Mouse (Mus musculus) ZHBTc4 (cell line): ENCODE measurements around the gene Ttc39d.
"Not testable (repeated sequence)": the region's sequence is repeated elsewhere in the genome, so short reads cannot be mapped to it uniquely, and the experiment has no call there.

Experiments used
- DNase-seq: peaks from one replicate; pipeline ENCODE4 v3.0.0-alpha.2; 2011; ENCODE audit warnings: low read depth, low spot score

Ttc39d gene

GRCm38 (mm10) chr17:80206671-80207581, at the start of gene Ttc39d, which contains the start of gene Srsf7:
TSS of gene Ttc39d (plus strand) at chr17:80207460.
TSS of gene Srsf7 (minus strand) at chr17:80207307.
- DNase-seq: peak; percentile 96

GRCm38 (mm10) chr17:80157489-80157888, 49.8 kb upstream of the Ttc39d start:
- DNase-seq: no peak

- no peak for DNase-seq
These were observed 46.8 kb upstream of the Ttc39d start for GRCm38 (mm10) chr17:80160454-80160853.

- DNase-seq: no peak
These were observed 43.3 kb upstream of the Ttc39d start for GRCm38 (mm10) chr17:80163991-80164390.

DNA sequence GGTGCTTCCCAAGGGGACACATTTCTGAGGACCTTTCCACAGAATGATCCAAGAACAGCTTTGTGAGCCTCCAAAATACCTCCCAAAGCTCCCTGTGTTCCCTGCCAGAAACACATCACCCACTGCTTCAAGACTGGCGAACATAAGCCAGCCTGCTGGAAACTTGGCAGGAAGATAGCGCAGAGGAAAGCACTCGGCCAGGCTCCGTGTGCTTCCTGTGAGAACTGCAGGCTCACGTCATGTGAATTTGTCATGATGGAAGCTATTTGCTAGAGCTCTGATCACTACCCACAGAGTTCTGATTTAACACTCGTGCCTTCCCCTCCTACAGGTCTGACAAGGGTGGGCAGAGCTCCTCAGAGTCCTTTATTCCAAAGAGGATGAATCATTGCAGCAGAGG, 41.5 kb upstream of the Ttc39d start:
- DNase-seq: no peak

GRCm38 (mm10) chr17:80166346-80166745, 40.9 kb upstream of the Ttc39d start:
- DNase-seq: no peak

DNA sequence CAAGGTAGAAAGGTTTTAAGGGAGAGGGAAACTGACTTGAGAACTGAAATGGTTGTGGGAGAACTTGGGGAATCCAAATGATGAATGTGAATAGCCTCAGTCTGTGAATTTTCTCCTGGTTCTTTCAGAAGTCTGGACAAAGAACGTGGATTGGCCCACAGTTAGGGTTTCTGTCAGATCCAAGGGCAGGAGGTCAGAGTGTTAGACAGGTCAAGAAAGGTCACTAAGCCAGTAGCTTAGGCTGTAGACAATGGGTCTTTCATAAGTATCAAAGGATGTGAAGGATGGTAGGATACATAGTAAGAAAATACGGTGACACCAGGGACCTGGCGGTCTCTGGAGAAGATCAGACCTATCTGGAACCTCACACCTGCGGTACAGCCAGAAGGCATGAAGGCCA, 39.8 kb upstream of the Ttc39d start:
- DNase-seq: no peak

GRCm38 (mm10) chr17:80167851-80168251, 39.4 kb upstream of the Ttc39d start:
- no peak for DNase-seq

DNA sequence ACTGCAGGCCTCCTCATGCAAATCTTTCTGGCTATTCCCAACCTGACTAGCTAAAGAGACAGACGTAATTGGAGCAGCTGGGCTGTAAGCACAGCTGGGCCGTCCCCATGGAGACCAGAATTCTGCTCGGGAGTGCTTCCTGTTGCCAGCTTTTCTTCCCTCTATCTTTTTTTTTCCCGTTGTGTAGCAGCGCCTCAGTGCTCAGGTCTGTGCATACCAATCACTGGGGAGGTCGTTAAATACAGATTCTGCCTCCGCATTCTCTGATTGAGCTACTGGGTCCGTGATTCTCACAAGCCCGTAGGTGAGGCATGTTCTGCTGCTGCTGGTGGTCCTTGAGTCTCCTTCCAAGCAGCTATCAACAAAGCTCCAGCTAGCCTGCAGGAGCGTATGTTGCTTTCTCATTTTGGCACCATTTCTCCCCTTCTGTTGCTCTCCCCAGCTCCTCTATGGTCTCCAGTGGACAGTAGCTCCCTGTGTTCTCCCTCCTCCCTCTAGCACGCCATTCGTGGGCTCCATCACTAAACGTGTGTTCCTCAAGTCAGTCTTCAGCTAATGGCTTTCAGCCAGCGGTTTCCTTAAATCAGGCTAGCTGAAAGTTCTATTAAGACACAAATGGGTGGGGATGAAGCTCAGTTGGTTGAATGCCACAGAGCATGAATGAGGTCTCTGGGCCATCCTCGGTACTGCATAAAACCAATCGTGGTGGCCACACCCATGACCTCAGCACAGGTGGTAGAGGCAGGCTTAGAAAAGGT, 38.7 kb upstream of the Ttc39d start:
- peak; percentile 38 for DNase-seq

- no peak for DNase-seq
These were observed 37.5 kb upstream of the Ttc39d start for GRCm38 (mm10) chr17:80169792-80170191.

DNA sequence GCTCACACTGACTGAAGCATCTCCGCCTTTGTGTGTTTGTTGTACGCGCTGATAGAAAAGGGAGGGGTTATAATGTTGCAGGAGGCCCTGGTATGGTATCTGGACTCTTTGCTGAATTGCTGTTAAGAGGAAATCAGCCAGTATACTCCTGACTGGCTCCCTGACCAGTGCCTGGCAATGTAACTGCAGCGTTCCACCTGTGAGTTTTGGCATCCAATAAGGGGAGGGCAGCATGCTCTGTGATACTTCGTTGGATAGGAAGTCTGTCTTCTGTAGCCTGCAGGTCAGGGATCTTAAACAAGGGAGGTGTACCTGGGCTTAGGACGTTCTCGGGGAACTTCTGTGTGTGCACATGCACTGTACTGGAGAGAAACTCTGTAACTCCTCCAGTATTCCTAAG, 36.3 kb upstream of the Ttc39d start:
- DNase-seq: no peak

- no peak for DNase-seq
These were observed 35.3 kb upstream of the Ttc39d start for GRCm38 (mm10) chr17:80171948-80172347.

- no peak for DNase-seq
These were observed 34.5 kb upstream of the Ttc39d start for GRCm38 (mm10) chr17:80172761-80173160.

DNA sequence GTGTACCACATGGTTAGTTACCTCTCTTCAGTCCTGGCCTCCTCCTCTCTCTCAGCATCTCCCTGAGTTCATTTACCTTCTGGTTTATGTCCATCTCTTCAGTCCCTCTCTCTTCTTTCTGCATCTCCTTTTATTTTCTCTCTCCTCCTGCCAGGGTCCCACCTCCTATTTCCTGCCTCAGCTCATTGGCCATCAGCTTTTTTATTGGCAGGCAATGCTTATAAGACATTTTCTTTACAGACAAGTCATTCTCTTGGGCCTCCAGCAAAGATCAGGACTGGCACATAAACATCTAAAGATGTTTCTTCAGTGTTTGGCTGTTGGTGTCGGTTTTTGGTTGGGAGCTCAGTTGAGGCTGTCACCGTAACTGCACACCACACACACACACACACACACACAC, 33.6 kb upstream of the Ttc39d start:
- no peak for DNase-seq

DNA sequence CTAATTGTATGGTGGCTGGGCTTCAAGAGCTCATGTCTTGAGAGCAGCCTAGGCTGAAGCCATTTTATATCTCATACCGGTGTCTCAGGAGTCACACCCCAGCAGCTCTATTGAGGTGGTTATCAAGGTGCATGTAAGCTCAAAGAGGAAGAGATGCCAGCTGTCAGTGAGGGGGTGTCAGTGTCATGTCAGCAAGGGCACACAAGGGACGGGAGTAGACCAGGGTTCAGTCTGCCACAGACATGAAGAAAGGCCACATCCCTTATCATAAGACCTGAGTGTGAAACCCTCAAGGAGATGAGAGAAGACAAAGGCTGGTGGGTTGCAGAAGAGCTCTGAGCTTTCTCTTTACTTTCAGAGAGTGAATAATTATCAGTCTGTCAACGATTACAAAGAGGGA, 33.1 kb upstream of the Ttc39d start:
- DNase-seq: no peak

- peak; percentile 80 for DNase-seq
These were observed 32.4 kb upstream of the Ttc39d start for GRCm38 (mm10) chr17:80174699-80175385.

GRCm38 (mm10) chr17:80175386-80175739, 31.9 kb upstream of the Ttc39d start:
- no peak for DNase-seq

GRCm38 (mm10) chr17:80175966-80176365, 31.3 kb upstream of the Ttc39d start:
- DNase-seq: no peak

DNA sequence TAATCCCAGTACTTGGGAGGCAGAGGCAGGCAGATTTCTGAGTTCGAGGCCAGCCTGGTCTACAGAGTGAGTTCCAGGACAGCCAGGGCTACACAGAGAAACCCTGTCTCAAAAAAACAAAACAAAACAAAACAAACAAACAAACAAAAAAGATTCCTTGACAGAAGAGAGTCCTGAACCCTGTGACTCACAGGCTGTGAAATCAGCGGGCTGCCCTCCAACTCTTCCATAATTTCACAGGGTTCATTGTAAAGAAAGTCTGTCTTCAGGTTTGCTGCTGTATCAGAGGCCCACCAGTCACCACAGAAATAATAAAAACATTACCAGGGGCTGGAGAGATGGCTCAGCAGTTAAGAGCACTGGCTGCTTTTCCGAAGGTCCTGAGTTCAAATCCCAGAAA, 28.4 kb upstream of the Ttc39d start:
- not testable (repeated sequence) for DNase-seq

- DNase-seq: peak; percentile 71
These were observed 27.3 kb upstream of the Ttc39d start for GRCm38 (mm10) chr17:80179959-80180358.

- no peak for DNase-seq
These were observed 26.8 kb upstream of the Ttc39d start for GRCm38 (mm10) chr17:80180468-80180867.

DNA sequence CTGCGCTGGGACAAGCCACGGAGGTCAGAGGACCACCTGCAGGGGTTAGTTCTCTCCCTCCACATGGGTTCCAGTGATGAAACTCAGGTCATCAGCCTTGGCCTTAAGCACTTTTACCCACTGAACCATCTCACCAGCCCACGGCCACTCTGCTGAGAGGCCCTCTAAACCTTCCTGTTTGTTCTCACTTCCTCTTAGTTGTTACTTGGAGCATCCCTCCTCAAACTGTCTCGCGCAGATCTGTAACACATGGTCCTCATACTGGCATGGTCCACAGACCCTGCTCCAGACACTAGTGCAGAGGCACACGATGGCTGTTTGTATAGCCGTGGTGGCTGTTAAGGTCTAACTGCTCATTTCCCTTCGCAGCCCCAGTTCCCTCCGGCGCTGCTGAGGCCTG, 23.6 kb upstream of the Ttc39d start:
- DNase-seq: no peak
